Mouse (Mus musculus) neural tube, embryonic 15.5 days (tissue): ENCODE measurements at regions not wholly inside any gene's neighbourhood (a gene's known extent, or its start where the extent isn't known, plus 50 kb on each side); places are given as distances from the start of the nearest gene placed in this dataset.

Experiments used
- ATAC-seq: fragments of 200-750 bp; cut with Nextera tagmentation; 2 replicates; pipeline ENCODE4 v1.8.0; 2017; ENCODE audit warnings: mild to moderate bottlenecking, moderate TSS enrichment, moderate library complexity; ENCODE audit not compliant: low FRiP score
- H3K27ac ChIP-seq: fragments of 300-500 bp; sonication (generic); replicated peaks from 2 replicates; pipeline ENCODE4 v1.5.1; 2015; ENCODE audit warnings: mild to moderate bottlenecking, inconsistent platforms
- H3K27me3 ChIP-seq: fragments of 300-500 bp; sonication (generic); replicated peaks from 2 replicates; pipeline ENCODE4 v1.6.1; 2015; ENCODE audit warnings: inconsistent platforms
- H3K36me3 ChIP-seq: fragments of 300-500 bp; sonication (generic); 2 replicates; pipeline ENCODE4 v1.6.1; 2015; ENCODE audit warnings: inconsistent platforms
- H3K4me1 ChIP-seq: fragments of 300-500 bp; sonication (generic); 2 replicates; pipeline ENCODE4 v1.6.1; 2015; ENCODE audit warnings: inconsistent platforms
- H3K4me2 ChIP-seq: fragments of 300-500 bp; sonication (generic); 2 replicates; pipeline ENCODE4 v1.6.1; 2015; ENCODE audit warnings: inconsistent platforms, mild to moderate bottlenecking, moderate library complexity
- H3K4me3 ChIP-seq: fragments of 300-500 bp; sonication (generic); replicated peaks from 2 replicates; pipeline ENCODE4 v1.5.1; 2015; ENCODE audit warnings: mild to moderate bottlenecking, inconsistent platforms
- H3K9ac ChIP-seq: fragments of 300-500 bp; sonication (generic); replicated peaks from 2 replicates; pipeline ENCODE4 v1.6.1; 2015; ENCODE audit warnings: mild to moderate bottlenecking, inconsistent platforms
- H3K9me3 ChIP-seq: fragments of 300-500 bp; sonication (generic); replicated peaks from 2 replicates; pipeline ENCODE4 v1.6.1; 2016; ENCODE audit warnings: inconsistent platforms
- WGBS: fragments of 180-500 bp; shearing (Covaris S2); methylation state at CpG from one replicate; pipeline ENCODE4 v1.1.7; 2015; ENCODE audit warnings: mixed read lengths; 5-methylcytosine and 5-hydroxymethylcytosine counted together

DNA sequence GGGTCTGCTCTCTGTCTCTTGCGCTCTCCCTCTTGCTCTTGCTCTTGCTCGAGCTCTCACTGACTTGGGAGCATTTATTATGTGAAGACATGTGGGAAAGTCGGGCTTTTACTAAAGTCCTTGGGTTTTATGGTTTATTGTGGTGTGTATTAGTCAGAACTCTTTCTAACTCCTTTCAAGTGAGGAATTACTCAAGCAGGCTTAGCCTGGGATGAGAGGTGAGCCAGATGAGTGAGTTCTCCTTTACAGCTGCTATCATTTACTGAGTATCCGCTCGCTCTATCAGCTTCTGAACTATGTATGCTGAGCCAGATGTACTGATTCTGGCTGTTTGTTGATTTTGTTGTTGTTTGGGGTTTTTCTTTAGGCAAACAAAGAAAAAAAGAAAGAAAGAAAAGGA lies 190.4 kb upstream of the Zfp637 start:
- Histone ChIP-seq H3K4me3 (no peak overlapping the region), H3K4me1 (no peaks in the 10 kb centered on the region), H3K36me3 (no peaks in the 10 kb centered on the region), H3K9me3 (no peaks in the 10 kb centered on the region), H3K27me3 (no peaks in the 10 kb centered on the region), H3K27ac (no peak overlapping the region), H3K9ac (no peak overlapping the region), H3K4me2 (no peak overlapping the region)
- no peak for ATAC-seq
- WGBS, result 77% methylated on average over 5 of the region's 5 CpGs

DNA sequence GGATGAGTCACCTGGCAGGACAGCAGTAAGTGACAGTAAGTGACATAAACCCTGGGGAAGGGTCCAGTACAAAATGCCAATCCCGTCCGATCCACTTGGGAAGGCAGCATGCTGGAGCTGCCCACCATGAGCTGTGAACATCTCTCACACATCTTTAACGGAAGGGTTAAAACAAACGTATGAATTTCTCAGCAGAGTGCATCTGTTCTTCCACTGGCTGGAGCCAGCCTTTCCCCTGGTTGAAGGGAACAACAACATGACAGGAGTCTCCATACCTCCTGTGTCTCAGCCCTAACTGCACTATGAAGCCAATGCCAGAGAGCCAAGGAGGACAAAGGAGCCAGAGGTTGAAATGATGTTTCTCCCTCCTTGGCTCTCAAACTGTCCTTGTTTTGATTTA lies 189.4 kb upstream of the Zfp637 start:
- 89% methylated on average over 4 of the region's 4 CpGs for WGBS
- no peak for ATAC-seq
- Histone ChIP-seq H3K4me2 (no peak overlapping the region), H3K36me3 (no peaks in the 10 kb centered on the region), H3K9me3 (no peaks in the 10 kb centered on the region), H3K27me3 (no peaks in the 10 kb centered on the region), H3K4me3 (no peak overlapping the region), H3K4me1 (no peaks in the 10 kb centered on the region), H3K27ac (no peak overlapping the region), H3K9ac (no peak overlapping the region)

DNA sequence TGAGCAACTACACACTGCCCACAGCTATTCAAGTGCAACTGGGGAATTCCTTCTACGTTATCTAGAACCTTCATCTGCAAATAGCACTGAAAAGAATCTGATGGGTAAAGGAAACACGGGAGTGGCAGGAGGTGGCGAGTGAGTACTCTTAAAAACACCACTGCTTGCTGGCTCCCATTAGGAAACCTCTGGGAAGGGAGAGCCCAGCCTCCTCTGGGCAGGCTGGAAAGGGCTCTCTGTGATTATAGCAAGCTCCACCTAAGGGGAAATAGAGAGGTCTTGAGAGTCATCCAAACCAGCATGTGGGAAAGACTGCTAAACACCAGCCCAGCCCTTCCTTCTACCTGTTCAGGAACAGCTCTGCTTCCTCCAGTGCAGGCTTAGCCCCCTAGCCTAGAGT lies 189.0 kb upstream of the Zfp637 start:
- H3K27me3 ChIP-seq, result no peaks in the 10 kb centered on the region
- no peak for ATAC-seq
- WGBS, result 55% methylated on average over 3 of the region's 3 CpGs
- H3K27ac ChIP-seq, result no peak overlapping the region
- H3K4me3 ChIP-seq, result no peak overlapping the region
- H3K36me3 ChIP-seq, result no peaks in the 10 kb centered on the region
- H3K9me3 ChIP-seq, result no peaks in the 10 kb centered on the region
- no peak overlapping the region for H3K9ac ChIP-seq
- no peak overlapping the region for H3K4me2 ChIP-seq
- H3K4me1 ChIP-seq, result no peaks in the 10 kb centered on the region

DNA sequence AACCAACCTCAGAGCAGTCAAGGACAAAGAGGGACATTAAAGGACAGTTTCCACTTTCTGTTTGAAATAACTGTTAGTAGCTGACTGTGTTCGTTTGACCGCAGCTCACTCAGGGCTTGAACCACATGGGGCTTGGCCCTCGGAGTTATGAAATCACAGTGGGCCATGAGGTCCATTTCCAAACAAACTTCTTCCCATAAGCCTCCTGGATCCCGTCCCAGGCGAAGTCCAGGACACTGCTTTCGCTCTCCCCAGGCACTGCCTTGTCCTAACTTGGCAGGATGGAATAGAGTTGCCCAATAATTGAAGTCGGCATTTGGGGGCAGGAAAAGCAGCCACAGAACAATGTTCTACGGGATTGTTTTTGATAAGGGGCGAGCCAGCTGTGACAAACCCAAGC lies 188.1 kb upstream of the Zfp637 start:
- Histone ChIP-seq H3K4me1 (no peaks in the 10 kb centered on the region), H3K4me3 (no peak overlapping the region), H3K27ac (no peak overlapping the region), H3K9me3 (no peaks in the 10 kb centered on the region), H3K9ac (no peak overlapping the region), H3K4me2 (no peak overlapping the region), H3K27me3 (no peaks in the 10 kb centered on the region), H3K36me3 (no peaks in the 10 kb centered on the region)
- 85% methylated on average over 9 of the region's 9 CpGs for WGBS
- no peak for ATAC-seq

DNA sequence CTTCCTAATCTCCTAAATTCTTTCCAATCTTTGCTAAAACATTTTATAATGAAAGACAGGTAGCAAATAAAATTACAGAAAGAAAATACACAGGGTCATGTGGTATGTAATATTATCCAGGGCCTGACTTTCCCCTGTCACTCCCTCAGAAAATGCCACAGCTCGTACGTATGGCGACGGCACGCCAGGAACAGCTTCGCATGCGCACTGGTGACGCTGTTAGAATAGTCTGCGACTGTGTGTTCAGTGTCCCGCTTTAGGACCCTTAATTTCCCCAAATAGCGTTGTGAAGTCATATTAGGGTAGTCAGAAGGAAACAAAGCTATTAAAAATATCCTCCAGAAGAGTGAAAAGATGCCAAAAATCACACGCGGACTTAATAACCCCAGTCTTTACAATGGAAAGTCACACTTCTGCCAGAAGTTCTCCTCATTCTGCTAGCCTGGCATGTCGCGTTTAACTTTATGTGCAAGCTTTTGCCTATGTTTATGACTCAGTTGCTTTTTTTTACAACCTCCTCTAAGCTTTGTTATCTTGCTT lies 187.0 kb upstream of the Zfp637 start:
- no peak for ATAC-seq
- H3K4me2 ChIP-seq, result no peak overlapping the region
- H3K27me3 ChIP-seq, result no peaks in the 10 kb centered on the region
- H3K4me1 ChIP-seq, result no peaks in the 10 kb centered on the region
- no peak overlapping the region for H3K4me3 ChIP-seq
- H3K9ac ChIP-seq, result no peak overlapping the region
- no peak overlapping the region for H3K27ac ChIP-seq
- WGBS, result 79% methylated on average over 15 of the region's 15 CpGs
- no peaks in the 10 kb centered on the region for H3K9me3 ChIP-seq
- no peaks in the 10 kb centered on the region for H3K36me3 ChIP-seq

DNA sequence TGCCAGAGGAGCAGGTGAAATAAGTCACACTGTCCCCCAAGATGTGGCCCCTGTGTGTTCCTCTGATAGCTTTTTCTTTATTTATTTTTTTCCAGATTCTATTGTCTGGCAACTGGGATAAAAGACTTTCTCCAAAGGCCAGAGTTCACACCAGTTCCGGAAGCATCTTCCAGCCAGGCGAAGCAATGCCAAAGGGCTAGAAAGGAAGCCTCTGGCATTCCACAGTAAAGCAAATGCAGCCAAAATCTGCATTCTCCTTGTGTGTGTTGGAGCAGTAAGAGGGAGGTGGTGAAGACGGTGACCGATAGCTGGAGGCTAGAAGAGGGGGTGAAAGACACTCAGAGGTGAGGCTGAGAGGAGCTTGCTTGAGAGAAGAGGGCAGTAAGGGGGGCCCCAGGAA lies 185.0 kb upstream of the Zfp637 start:
- Histone ChIP-seq H3K27me3 (no peaks in the 10 kb centered on the region), H3K4me2 (no peak overlapping the region), H3K9ac (no peak overlapping the region), H3K4me3 (no peak overlapping the region), H3K36me3 (no peaks in the 10 kb centered on the region), H3K27ac (no peak overlapping the region), H3K9me3 (no peaks in the 10 kb centered on the region), H3K4me1 (no peaks in the 10 kb centered on the region)
- 90% methylated on average over 4 of the region's 4 CpGs for WGBS
- ATAC-seq, result no peak

DNA sequence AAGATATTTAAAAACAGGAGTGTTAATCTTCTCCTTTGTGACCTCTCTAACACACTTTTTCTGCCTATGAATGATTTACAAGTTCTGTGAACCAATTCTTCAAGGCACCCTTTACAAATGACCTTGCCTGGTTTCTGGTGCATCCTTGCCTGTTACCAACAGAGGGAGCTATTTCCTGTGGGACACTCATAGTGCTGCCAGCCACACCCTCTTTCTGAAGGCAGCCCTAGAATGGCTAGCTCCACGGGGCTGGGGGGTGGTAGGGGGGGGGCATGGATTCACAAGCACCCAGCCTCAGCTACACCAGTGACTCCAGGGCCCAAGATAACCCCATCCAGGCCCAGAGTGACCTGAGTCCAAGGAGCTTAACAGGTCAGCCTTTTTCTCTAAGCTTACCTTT lies 180.4 kb upstream of the Zfp637 start:
- Histone ChIP-seq H3K27me3 (no peaks in the 10 kb centered on the region), H3K9ac (no peak overlapping the region), H3K4me3 (no peak overlapping the region), H3K9me3 (no peaks in the 10 kb centered on the region), H3K4me1 (no peaks in the 10 kb centered on the region), H3K4me2 (no peak overlapping the region), H3K36me3 (no peaks in the 10 kb centered on the region), H3K27ac (no peak overlapping the region)
- 7% methylated on average over 1 of the region's 1 CpGs for WGBS
- ATAC-seq, result no peak

DNA sequence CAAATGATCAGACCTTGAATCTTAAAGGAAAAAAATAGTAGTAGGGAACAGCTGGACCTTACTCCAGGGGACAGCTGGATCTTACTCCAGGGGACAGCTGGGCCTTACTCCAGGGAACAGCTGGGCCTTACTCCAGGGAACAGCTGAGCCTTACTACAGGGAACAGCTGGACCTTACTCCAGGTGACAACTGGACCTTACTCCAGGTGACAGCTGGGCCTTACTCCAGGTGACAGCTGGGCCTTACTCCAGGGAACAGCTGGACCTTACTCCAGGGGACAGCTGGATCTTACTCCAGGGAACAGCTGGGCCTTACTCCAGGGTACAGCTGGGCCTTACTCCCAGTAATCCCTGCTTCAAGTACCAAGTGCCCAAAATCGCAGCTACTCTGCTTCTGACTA lies 178.3 kb upstream of the Zfp637 start:
- Histone ChIP-seq H3K9me3 (no peaks in the 10 kb centered on the region), H3K27me3 (no peaks in the 10 kb centered on the region), H3K36me3 (no peaks in the 10 kb centered on the region), H3K4me3 (no peak overlapping the region), H3K9ac (no peak overlapping the region), H3K4me1 (no peaks in the 10 kb centered on the region), H3K27ac (no peak overlapping the region), H3K4me2 (no peak overlapping the region)
- 82% methylated on average over 1 of the region's 1 CpGs for WGBS
- no peak for ATAC-seq

DNA sequence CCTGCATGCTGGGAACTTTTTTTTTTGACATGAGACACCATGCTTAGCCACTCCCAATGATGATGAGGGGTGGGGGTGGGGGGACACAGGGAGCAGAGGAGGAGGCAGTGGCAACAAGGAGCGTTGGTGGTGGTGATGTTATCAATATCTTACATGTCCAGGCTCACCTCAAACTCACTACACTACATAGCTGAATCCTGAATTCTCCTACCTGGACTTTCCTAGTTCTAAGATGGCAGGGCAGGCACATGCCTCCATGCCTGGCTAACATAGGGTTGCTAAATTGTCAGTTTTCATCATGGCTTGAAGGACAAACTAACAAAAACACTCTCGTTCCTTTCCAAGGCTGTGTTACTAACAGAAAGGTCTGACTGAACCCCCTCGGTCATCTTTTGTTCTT lies 170.6 kb upstream of the Zfp637 start:
- H3K27me3 ChIP-seq, result no peaks in the 10 kb centered on the region
- H3K4me1 ChIP-seq, result no peaks in the 10 kb centered on the region
- no peak overlapping the region for H3K27ac ChIP-seq
- H3K9ac ChIP-seq, result no peak overlapping the region
- H3K9me3 ChIP-seq, result no peaks in the 10 kb centered on the region
- 59% methylated on average over 3 of the region's 3 CpGs for WGBS
- no peaks in the 10 kb centered on the region for H3K36me3 ChIP-seq
- H3K4me3 ChIP-seq, result no peak overlapping the region
- no peak for ATAC-seq
- no peak overlapping the region for H3K4me2 ChIP-seq

DNA sequence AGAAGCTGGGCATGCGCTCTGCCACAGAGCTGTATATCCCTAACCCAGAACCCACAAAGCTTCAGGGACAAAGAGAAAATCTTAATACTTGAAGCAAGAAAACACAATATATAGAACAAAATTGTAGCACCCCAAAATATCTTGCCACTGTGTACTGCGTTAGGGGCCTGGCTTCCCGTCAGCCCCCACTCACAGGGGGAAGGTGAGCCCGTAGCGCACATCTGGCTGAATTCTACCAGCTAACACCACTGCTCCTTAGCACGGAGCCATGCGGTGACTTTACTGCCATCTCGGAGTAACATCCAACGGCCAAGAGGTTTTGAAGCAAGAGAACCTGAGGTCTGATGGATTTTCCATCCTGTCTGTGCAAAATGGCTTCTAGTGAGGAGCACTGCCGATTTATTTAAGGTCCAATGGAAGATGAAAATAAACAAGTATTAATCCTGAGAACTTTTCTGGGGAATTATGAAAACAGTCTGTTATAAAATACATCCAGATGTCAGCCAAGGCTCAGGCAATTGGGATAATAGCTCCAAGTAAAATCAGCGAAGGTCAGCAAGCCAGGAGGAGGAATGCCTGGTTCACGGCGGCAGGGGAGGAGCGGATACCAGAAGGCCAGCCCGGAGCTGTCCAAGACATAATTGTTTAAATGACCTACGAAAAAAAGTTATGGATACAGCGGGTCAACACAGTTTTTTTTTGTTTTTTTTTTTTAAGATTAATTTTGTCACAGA lies 170.0 kb upstream of the Zfp637 start:
- H3K36me3 ChIP-seq, result no peaks in the 10 kb centered on the region
- no peak overlapping the region for H3K27ac ChIP-seq
- no peak overlapping the region for H3K9ac ChIP-seq
- H3K27me3 ChIP-seq, result no peaks in the 10 kb centered on the region
- no peaks in the 10 kb centered on the region for H3K9me3 ChIP-seq
- ATAC-seq, result no peak
- no peak overlapping the region for H3K4me3 ChIP-seq
- WGBS, result 82% methylated on average over 17 of the region's 17 CpGs
- H3K4me2 ChIP-seq, result no peak overlapping the region
- H3K4me1 ChIP-seq, result no peaks in the 10 kb centered on the region

DNA sequence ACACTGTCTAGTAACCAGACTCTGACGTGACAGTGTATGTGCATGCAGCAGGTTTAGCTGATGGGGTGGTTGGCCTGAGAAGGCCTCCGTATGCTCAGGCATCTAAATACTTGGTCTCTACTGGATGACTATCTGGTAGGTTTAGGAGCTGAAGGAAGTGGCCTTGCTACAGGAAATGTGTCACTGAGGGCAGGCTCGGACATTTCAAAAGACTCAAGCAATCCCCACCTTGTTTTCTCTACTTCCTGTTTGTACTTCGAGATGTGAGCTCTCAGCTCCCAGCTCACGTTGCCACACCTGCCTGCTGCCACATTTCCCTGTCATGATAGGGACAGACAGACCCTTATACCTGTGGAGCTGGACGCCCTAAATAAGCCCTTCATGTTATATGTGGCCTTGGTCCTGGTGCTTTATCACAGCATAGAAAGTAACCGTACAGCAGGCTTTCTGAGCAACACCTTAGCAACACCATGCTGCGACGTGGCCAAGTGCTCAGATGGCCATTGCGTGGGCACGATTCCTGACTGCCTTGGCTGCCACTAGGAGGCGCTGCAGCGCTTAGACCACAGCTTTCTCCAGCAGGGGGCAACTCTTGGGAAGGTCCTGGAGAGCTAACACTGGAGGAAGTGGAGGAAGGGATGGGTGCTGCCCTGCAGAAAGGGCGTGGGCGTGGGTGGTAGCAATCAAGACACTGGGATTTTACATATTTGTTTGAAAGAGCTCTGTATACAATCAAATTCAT lies 165.8 kb upstream of the Zfp637 start:
- no peak overlapping the region for H3K4me2 ChIP-seq
- no peaks in the 10 kb centered on the region for H3K27me3 ChIP-seq
- H3K4me3 ChIP-seq, result no peak overlapping the region
- H3K27ac ChIP-seq, result no peak overlapping the region
- H3K9me3 ChIP-seq, result no peaks in the 10 kb centered on the region
- WGBS, result 63% methylated on average over 15 of the region's 15 CpGs
- no peak for ATAC-seq
- H3K4me1 ChIP-seq, result peaks cover 9% of the 10 kb centered on the region; the same call in 1 of the 2 replicates
- no peaks in the 10 kb centered on the region for H3K36me3 ChIP-seq
- no peak overlapping the region for H3K9ac ChIP-seq
